Mouse (Mus musculus) small intestine, adult 2 months (tissue): ENCODE data around the gene Slc39a1. TPM values are rescaled to one million over a fixed set of nuclear protein-coding genes. Genes with fewer than 3 reads are reported as not detected.

Experiments
- H3K27ac ChIP-seq: fragments of 200-500 bp; 2 replicates; pipeline ENCODE4 v1.5.1; 2012; ENCODE audit warnings: low read depth, low read length, control low read depth, inconsistent platforms; ENCODE audit not compliant: insufficient read depth
- H3K27me3 ChIP-seq: fragments of 200-500 bp; 2 replicates; pipeline ENCODE4 v1.6.1; 2012; ENCODE audit warnings: mild to moderate bottlenecking, moderate library complexity, low read length, inconsistent platforms; ENCODE audit not compliant: control insufficient read depth, insufficient read depth
- H3K36me3 ChIP-seq: fragments of 200-500 bp; 2 replicates; pipeline ENCODE4 v1.6.1; 2012; ENCODE audit warnings: mild to moderate bottlenecking, low read length, control low read depth, inconsistent platforms; ENCODE audit not compliant: control insufficient read depth, insufficient read depth
- H3K4me1 ChIP-seq: fragments of 200-500 bp; 2 replicates; pipeline ENCODE4 v1.6.1; 2012; ENCODE audit warnings: low read length, inconsistent platforms, mixed read lengths; ENCODE audit not compliant: control insufficient read depth, insufficient read depth, insufficient read length
- H3K4me3 ChIP-seq: fragments of 200-500 bp; 2 replicates; pipeline ENCODE4 v1.5.1; 2012; ENCODE audit warnings: low read depth, mild to moderate bottlenecking, control low read depth, inconsistent platforms, low read length, moderate library complexity
- CTCF ChIP-seq: fragments of 200-500 bp; IDR thresholded peaks from 2 replicates; pipeline ENCODE4 v1.5.1; 2012; ENCODE audit warnings: low read depth, mild to moderate bottlenecking, control low read depth, inconsistent platforms, low read length, moderate library complexity, mixed read lengths; ENCODE audit not compliant: insufficient replicate concordance, insufficient read length; ENCODE audit errors: extremely low read depth
- POLR2A ChIP-seq: fragments of 200-500 bp; IDR thresholded peaks from 2 replicates; pipeline ENCODE4 v1.6.1; 2012; ENCODE audit warnings: low read depth, mild to moderate bottlenecking, control low read depth, inconsistent platforms, low read length, moderate library complexity
- WGBS: fragments of 180-500 bp; shearing (Covaris S2); methylation state at CpG from one replicate; pipeline ENCODE4 v1.1.7; 2018; 5-methylcytosine and 5-hydroxymethylcytosine counted together
- polyA plus RNA-seq: library from polyadenylated mRNA; depleted of rRNA; stranded (reverse); fragments of >200 nt; gene quantifications from 2 replicates; pipeline ENCODE4 v1.2.3, GENCODE M21; 2012

Gene Slc39a1
- polyA plus RNA-seq, 1 experiment, result 72.7 TPM

GRCm38 (mm10) chr3:90222455-90222854, 25.5 kb upstream of the Slc39a1 start:
- H3K27ac ChIP-seq, result no peak overlapping the region
- H3K36me3 ChIP-seq, result 0 out of 2 replicates have a peak, but pooled peaks cover 1% of the 10 kb centered on the region
- 77% methylated on average over 4 of the region's 4 CpGs for WGBS
- peaks cover 2% of the 10 kb centered on the region; the same call in 1 of the 2 replicates for H3K4me1 ChIP-seq
- H3K27me3 ChIP-seq, result no peaks in the 10 kb centered on the region
- no peak overlapping the region for H3K4me3 ChIP-seq
- TF ChIP-seq POLR2A (no peak), CTCF (no peak)

- no peak for TF ChIP-seq POLR2A
- TF ChIP-seq CTCF, result no peak
- 85% methylated on average over 3 of the region's 3 CpGs for WGBS
- 0 out of 2 replicates have a peak, but pooled peaks cover 1% of the 10 kb centered on the region for H3K36me3 ChIP-seq
- no peak overlapping the region for H3K27ac ChIP-seq
- H3K27me3 ChIP-seq, result no peaks in the 10 kb centered on the region
- H3K4me3 ChIP-seq, result no peak overlapping the region
- peaks cover 2% of the 10 kb centered on the region; the same call in 1 of the 2 replicates for H3K4me1 ChIP-seq
Observed at GRCm38 (mm10) chr3:90222941-90223340, 25.0 kb upstream of the Slc39a1 start.

DNA sequence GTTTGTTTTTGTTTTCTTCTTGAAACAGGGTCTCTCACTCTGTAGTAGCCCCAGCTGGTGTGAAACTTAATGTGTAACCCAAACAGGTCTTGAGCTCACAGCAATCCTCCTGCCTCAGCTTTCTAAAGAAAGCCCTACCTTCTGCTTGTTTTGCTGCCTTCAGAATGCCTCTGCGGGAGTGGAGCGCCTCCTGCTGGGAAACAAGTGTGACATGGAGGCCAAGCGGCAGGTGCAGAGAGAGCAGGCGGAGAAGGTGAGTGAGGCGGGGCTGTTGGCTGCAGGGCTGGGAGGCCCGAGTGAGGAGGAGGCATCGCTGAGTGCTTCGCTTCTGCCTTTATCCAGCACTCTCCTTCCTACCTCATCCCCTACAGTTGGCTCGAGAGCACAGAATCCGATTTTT, 23.6 kb upstream of the Slc39a1 start:
- no peak overlapping the region for H3K27ac ChIP-seq
- H3K36me3 ChIP-seq, result 0 out of 2 replicates have a peak, but pooled peaks cover 1% of the 10 kb centered on the region
- TF ChIP-seq POLR2A (no peak), CTCF (no peak)
- peaks cover 2% of the 10 kb centered on the region; the same call in 1 of the 2 replicates for H3K4me1 ChIP-seq
- no peaks in the 10 kb centered on the region for H3K27me3 ChIP-seq
- WGBS, result 80% methylated on average over 10 of the region's 10 CpGs
- H3K4me3 ChIP-seq, result no peak overlapping the region

GRCm38 (mm10) chr3:90231075-90231474, 16.9 kb upstream of the Slc39a1 start:
- 11% methylated on average over 8 of the region's 8 CpGs for WGBS
- TF ChIP-seq CTCF (no peak), POLR2A (no peak)
- H3K36me3 ChIP-seq, result peaks cover 19% of the 10 kb centered on the region
- H3K4me3 ChIP-seq, result peak overlapping the region; percentile 82
- peak overlapping the region; percentile 23; the same call in 1 of the 2 replicates for H3K27ac ChIP-seq
- H3K4me1 ChIP-seq, result no peaks in the 10 kb centered on the region
- H3K27me3 ChIP-seq, result no peaks in the 10 kb centered on the region

GRCm38 (mm10) chr3:90231507-90232333, 16.3 kb upstream of the Slc39a1 start, which contains the start of gene Jtb:
Jtb (plus strand) TSS chr3:90231597.
- under 1% methylated on average over 61 of the region's 61 CpGs for WGBS
- peak within 1 kb of the TSS; percentile 79 for H3K27ac ChIP-seq
- peak within 1 kb of the TSS; percentile 82 for H3K4me3 ChIP-seq
- H3K36me3 ChIP-seq, result peaks cover 22% of the 10 kb centered on the region
- no peaks in the 10 kb centered on the region for H3K27me3 ChIP-seq
- H3K4me1 ChIP-seq, result no peaks in the 10 kb centered on the region
- TF ChIP-seq POLR2A (peak; percentile 94), CTCF (no peak)

DNA sequence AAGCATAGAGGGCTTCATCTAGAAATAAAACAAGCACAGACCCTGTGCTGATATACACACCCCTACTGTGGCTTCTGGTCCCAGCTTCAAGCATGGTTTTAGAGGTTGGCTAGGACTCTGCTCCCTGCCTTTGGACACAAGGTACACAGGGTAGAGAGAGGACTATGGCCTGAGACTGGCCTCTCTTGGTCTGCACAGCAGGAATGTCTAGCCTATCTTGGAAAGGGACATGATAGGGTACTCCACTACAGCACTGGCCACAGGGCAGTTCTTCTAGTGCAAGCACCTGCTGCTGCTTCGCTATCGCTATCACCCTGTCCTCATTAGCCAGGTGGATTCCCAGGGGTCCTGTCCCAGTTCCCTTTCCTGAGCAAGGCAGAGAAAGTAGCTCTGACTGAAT, 6.7 kb upstream of the Slc39a1 start:
- no peak for TF ChIP-seq CTCF
- no peak for TF ChIP-seq POLR2A
- Histone ChIP-seq H3K27ac (no peak overlapping the region), H3K4me3 (no peak overlapping the region), H3K27me3 (no peaks in the 10 kb centered on the region), H3K36me3 (peaks cover 2% of the 10 kb centered on the region), H3K4me1 (peaks cover 16% of the 10 kb centered on the region; the same call in 1 of the 2 replicates)
- WGBS, result 52% methylated on average over 2 of the region's 2 CpGs

DNA sequence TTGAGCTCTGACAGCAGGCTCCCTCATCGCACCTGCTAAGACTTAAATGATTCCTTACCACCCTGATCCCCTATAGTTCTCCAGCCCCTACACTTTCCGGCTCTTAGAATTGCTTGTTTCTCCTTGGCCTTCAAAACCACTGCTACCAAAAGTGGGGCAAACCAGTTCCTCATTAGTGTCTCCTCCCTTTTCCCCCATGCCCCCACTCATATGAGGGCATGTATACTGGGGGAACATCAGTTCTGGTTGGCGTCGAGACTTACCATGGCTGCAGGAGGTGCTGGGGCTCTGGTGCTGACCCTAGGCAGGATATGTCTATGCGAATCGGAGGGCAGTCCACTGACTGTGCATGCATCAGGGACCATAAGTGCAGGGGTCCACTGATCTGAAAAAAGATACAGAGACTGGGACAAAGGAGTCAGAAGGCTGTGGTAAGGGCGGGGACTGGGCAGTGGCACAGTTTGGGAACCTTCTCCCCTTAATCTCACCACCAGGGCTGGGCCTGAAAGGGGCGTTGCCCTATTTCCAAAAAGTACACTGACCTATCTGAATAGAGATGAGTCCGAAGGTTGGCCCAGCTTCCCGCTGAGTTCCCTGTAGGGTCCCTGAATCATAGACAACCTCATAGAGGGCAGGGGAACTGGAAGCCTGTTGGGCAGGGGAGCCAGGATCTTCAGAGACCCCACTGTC, 6.2 kb upstream of the Slc39a1 start:
- WGBS, result 79% methylated on average over 10 of the region's 10 CpGs
- no peak overlapping the region for H3K4me3 ChIP-seq
- H3K4me1 ChIP-seq, result peaks cover 18% of the 10 kb centered on the region; the same call in 1 of the 2 replicates
- no peaks in the 10 kb centered on the region for H3K27me3 ChIP-seq
- no peak for TF ChIP-seq CTCF
- no peak overlapping the region for H3K27ac ChIP-seq
- no peaks in the 10 kb centered on the region for H3K36me3 ChIP-seq
